Mouse (Mus musculus): ENCODE results near the gene 4930486L24Rik. TPM values are rescaled to one million over a fixed set of nuclear protein-coding genes. Genes with fewer than 3 reads are reported as not detected.

The 4930486L24Rik gene
- polyA plus RNA-seq, 1 experiment from 2014 or later: 0.33 TPM

Other genes with a start within 250 kb of the 4930486L24Rik start
- not detected in 2 replicates for gene BC051665, start 78.1 kb downstream of the 4930486L24Rik start, polyA plus RNA-seq (2015; fragmentation: Nextera tagmentation; extraction: Ambion mirVana)
- not detected in 2 replicates for gene Ctsll3, start 61.6 kb downstream of the 4930486L24Rik start, polyA plus RNA-seq (2015; fragmentation: Nextera tagmentation; extraction: Ambion mirVana)
- gene Gm49392, start 32.4 kb upstream of the 4930486L24Rik start, polyA plus RNA-seq (2015; fragmentation: Nextera tagmentation; extraction: Ambion mirVana): 0.35 TPM in 1 of 2 replicates, not detected in the other
- gene Ctla2b, start 33.0 kb upstream of the 4930486L24Rik start, polyA plus RNA-seq (2015; fragmentation: Nextera tagmentation; extraction: Ambion mirVana): 1.6 and 1.9 TPM in 2 replicates
- gene Tpbpb, start 40.4 kb upstream of the 4930486L24Rik start, polyA plus RNA-seq (2015; fragmentation: Nextera tagmentation; extraction: Ambion mirVana): not detected in 2 replicates
- gene Gm49393, start 71.1 kb upstream of the 4930486L24Rik start, polyA plus RNA-seq (2015; fragmentation: Nextera tagmentation; extraction: Ambion mirVana): 0.36 TPM in 1 of 2 replicates, not detected in the other
- gene Gm49391, start 72.1 kb upstream of the 4930486L24Rik start, polyA plus RNA-seq (2015; fragmentation: Nextera tagmentation; extraction: Ambion mirVana): 0.65 and 1.3 TPM in 2 replicates
- 18.7 and 26.9 TPM in 2 replicates for gene Ctla2a, start 72.2 kb upstream of the 4930486L24Rik start, polyA plus RNA-seq (2015; fragmentation: Nextera tagmentation; extraction: Ambion mirVana)
- not detected in 2 replicates for gene Tpbpa, start 77.5 kb upstream of the 4930486L24Rik start, polyA plus RNA-seq (2015; fragmentation: Nextera tagmentation; extraction: Ambion mirVana)
- not detected in 2 replicates for gene Ctsj, start 141.5 kb upstream of the 4930486L24Rik start, polyA plus RNA-seq (2015; fragmentation: Nextera tagmentation; extraction: Ambion mirVana)
- gene Ctsq, start 176.2 kb upstream of the 4930486L24Rik start, polyA plus RNA-seq (2015; fragmentation: Nextera tagmentation; extraction: Ambion mirVana): not detected in 2 replicates

Data from hindbrain, embryonic 16.5 days (tissue).